Mouse (Mus musculus): Measurements from ENCODE around the gene Nmnat3. TPM values are rescaled to one million over a fixed set of nuclear protein-coding genes. Genes with fewer than 3 reads are reported as not detected.
A peak's percentile ranks its signal among the peaks of the same experiment; 100 is the strongest.

Gene Nmnat3
- total and polyA plus RNA-seq, 2 experiments: 9.2 to 11.1 TPM

GRCm38 (mm10) chr9:98373358-98373757 lies 86.1 kb downstream of the Nmnat3 start:
- H3K27ac ChIP-seq (replicated peaks; ENCODE audit: insufficient read depth, low read depth, low read length): no peak overlapping the region
- no peaks in the 10 kb centered on the region for H3K4me1 ChIP-seq (ENCODE audit: control insufficient read depth, insufficient read depth, low read length)
- TF ChIP-seq POLR2A (IDR thresholded peaks at IDR 0.05; ENCODE audit: extremely low read depth, insufficient read depth, low read length) (no peak), CTCF (IDR thresholded peaks at IDR 0.05; ENCODE audit: low read depth, low read length) (peak; percentile 45)
- H3K36me3 ChIP-seq (ENCODE audit: control insufficient read depth, insufficient read depth, low read length): no peaks in the 10 kb centered on the region
- DNase-seq (ENCODE audit: extremely low read depth, low read depth, low spot score): no peak
- H3K9ac ChIP-seq (ENCODE audit: low read depth, low read length): no peak overlapping the region
- H3K79me2 ChIP-seq (ENCODE audit: control insufficient read depth, insufficient read depth, low read length): no peaks in the 10 kb centered on the region
- no peaks in the 10 kb centered on the region for H3K27me3 ChIP-seq (ENCODE audit: control insufficient read depth, insufficient read depth, low read length)
- H3K4me3 ChIP-seq (ENCODE audit: insufficient read depth, low read depth, low read length): no peak overlapping the region
- 96% methylated on average over 5 of the region's 5 CpGs for WGBS

- Histone ChIP-seq H3K9ac (ENCODE audit: low read depth, low read length) (no peak overlapping the region), H3K4me1 (ENCODE audit: control insufficient read depth, insufficient read depth, low read length) (no peaks in the 10 kb centered on the region), H3K27ac (replicated peaks; ENCODE audit: insufficient read depth, low read depth, low read length) (no peak overlapping the region), H3K79me2 (ENCODE audit: control insufficient read depth, insufficient read depth, low read length) (no peaks in the 10 kb centered on the region), H3K4me3 (ENCODE audit: insufficient read depth, low read depth, low read length) (no peak overlapping the region), H3K27me3 (ENCODE audit: control insufficient read depth, insufficient read depth, low read length) (no peaks in the 10 kb centered on the region), H3K36me3 (ENCODE audit: control insufficient read depth, insufficient read depth, low read length) (no peaks in the 10 kb centered on the region)
- WGBS: 90% methylated on average over 11 of the region's 11 CpGs
- DNase-seq (ENCODE audit: extremely low read depth, low read depth, low spot score): no peak
- TF ChIP-seq POLR2A (IDR thresholded peaks at IDR 0.05; ENCODE audit: extremely low read depth, insufficient read depth, low read length) (no peak), CTCF (IDR thresholded peaks at IDR 0.05; ENCODE audit: low read depth, low read length) (no peak)
These were observed 87.7 kb downstream of the Nmnat3 start for GRCm38 (mm10) chr9:98374897-98375296.

DNA sequence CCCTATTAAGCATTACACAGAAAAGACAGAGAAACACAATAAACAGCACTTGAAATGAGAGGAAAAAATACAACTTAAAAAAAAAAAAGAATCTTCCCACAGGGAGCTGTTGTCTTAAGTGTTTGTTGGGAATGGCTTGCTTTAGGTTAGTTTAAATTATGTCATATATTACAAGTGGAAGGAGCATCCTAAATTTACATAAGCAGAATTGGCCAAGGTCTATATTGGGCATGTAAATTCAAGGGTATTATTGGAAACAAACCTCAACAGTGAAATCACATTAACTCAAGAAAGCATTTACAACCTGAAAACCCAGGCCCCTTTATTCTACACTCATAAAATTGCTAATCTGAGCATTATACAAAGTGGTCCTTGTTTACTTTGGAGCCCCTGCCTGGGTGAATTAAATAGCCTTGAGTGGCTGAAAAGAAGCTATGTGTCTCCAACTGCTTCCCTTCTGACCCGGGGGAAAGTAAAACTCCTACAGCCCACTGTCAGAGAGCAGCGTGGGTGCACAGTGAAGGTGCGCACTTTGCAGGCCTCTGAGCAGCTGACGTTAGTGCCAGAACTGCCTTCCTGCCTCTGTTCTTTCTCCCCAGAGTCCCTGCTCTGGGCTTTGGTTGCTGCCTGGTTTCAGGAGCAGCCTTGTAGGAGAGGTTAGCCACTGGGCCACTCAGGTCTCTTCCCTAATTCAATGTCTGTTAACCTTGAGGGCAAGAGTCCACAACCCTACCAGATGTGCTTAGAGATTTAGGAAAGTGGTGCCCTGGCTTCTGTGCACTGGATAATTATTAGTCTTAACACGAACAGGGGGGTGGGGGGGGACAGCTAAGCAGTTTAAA lies 88.3 kb downstream of the Nmnat3 start:
- TF ChIP-seq CTCF (IDR thresholded peaks at IDR 0.05; ENCODE audit: low read depth, low read length) (no peak), POLR2A (IDR thresholded peaks at IDR 0.05; ENCODE audit: extremely low read depth, insufficient read depth, low read length) (no peak)
- H3K4me1 ChIP-seq (ENCODE audit: control insufficient read depth, insufficient read depth, low read length): no peaks in the 10 kb centered on the region
- H3K79me2 ChIP-seq (ENCODE audit: control insufficient read depth, insufficient read depth, low read length): no peaks in the 10 kb centered on the region
- H3K9ac ChIP-seq (ENCODE audit: low read depth, low read length): no peak overlapping the region
- DNase-seq (ENCODE audit: extremely low read depth, low read depth, low spot score): peak; percentile 22
- no peak overlapping the region for H3K27ac ChIP-seq (replicated peaks; ENCODE audit: insufficient read depth, low read depth, low read length)
- no peaks in the 10 kb centered on the region for H3K27me3 ChIP-seq (ENCODE audit: control insufficient read depth, insufficient read depth, low read length)
- H3K36me3 ChIP-seq (ENCODE audit: control insufficient read depth, insufficient read depth, low read length): no peaks in the 10 kb centered on the region
- 69% methylated on average over 5 of the region's 5 CpGs for WGBS
- H3K4me3 ChIP-seq (ENCODE audit: insufficient read depth, low read depth, low read length): no peak overlapping the region

- no peak overlapping the region for H3K9ac ChIP-seq (ENCODE audit: low read depth, low read length)
- no peak overlapping the region for H3K27ac ChIP-seq (replicated peaks; ENCODE audit: insufficient read depth, low read depth, low read length)
- H3K27me3 ChIP-seq (ENCODE audit: control insufficient read depth, insufficient read depth, low read length): no peaks in the 10 kb centered on the region
- WGBS: 87% methylated on average over 4 of the region's 4 CpGs
- H3K36me3 ChIP-seq (ENCODE audit: control insufficient read depth, insufficient read depth, low read length): no peaks in the 10 kb centered on the region
- no peak for DNase-seq (ENCODE audit: extremely low read depth, low read depth, low spot score)
- no peaks in the 10 kb centered on the region for H3K79me2 ChIP-seq (ENCODE audit: control insufficient read depth, insufficient read depth, low read length)
- no peak overlapping the region for H3K4me3 ChIP-seq (ENCODE audit: insufficient read depth, low read depth, low read length)
- TF ChIP-seq CTCF (IDR thresholded peaks at IDR 0.05; ENCODE audit: low read depth, low read length) (no peak), POLR2A (IDR thresholded peaks at IDR 0.05; ENCODE audit: extremely low read depth, insufficient read depth, low read length) (no peak)
- H3K4me1 ChIP-seq (ENCODE audit: control insufficient read depth, insufficient read depth, low read length): no peaks in the 10 kb centered on the region
These were observed 92.5 kb downstream of the Nmnat3 start for GRCm38 (mm10) chr9:98379736-98380135.

- no peaks in the 10 kb centered on the region for H3K4me1 ChIP-seq (ENCODE audit: control insufficient read depth, insufficient read depth, low read length)
- no peak for DNase-seq (ENCODE audit: extremely low read depth, low read depth, low spot score)
- H3K27me3 ChIP-seq (ENCODE audit: control insufficient read depth, insufficient read depth, low read length): no peaks in the 10 kb centered on the region
- H3K27ac ChIP-seq (replicated peaks; ENCODE audit: insufficient read depth, low read depth, low read length): no peak overlapping the region
- WGBS: 94% methylated on average over 9 of the region's 9 CpGs
- H3K79me2 ChIP-seq (ENCODE audit: control insufficient read depth, insufficient read depth, low read length): no peaks in the 10 kb centered on the region
- H3K9ac ChIP-seq (ENCODE audit: low read depth, low read length): no peak overlapping the region
- H3K4me3 ChIP-seq (ENCODE audit: insufficient read depth, low read depth, low read length): no peak overlapping the region
- no peaks in the 10 kb centered on the region for H3K36me3 ChIP-seq (ENCODE audit: control insufficient read depth, insufficient read depth, low read length)
- TF ChIP-seq CTCF (IDR thresholded peaks at IDR 0.05; ENCODE audit: low read depth, low read length): no peak
- TF ChIP-seq POLR2A (IDR thresholded peaks at IDR 0.05; ENCODE audit: extremely low read depth, insufficient read depth, low read length): no peak
These were observed 93.4 kb downstream of the Nmnat3 start for GRCm38 (mm10) chr9:98380593-98380992.

Data from liver, adult 2 months (tissue).